ENCODE assay signal across 8 mouse cellular contexts in genomic region chr9:21858084-21858483, GRCm38 (mm10). TPM values are rescaled to one million over a fixed set of nuclear protein-coding genes. Genes with fewer than 3 reads are reported as not detected.
A peak's percentile ranks its signal among the peaks of the same experiment; 100 is the strongest.
DNase-seq lines count a peak whose midpoint lies in the region; ATAC-seq and TF ChIP-seq lines count a peak whose summit lies in the region.

No protein-coding gene starts in this region.

- peak; percentile 48 for DNase-seq in 3134 (ENCODE audit: extremely low read depth, insufficient read length, low spot score)
- peak; percentile 50 for DNase-seq in embryonic facial prominence, embryonic 10.5 days (ENCODE audit: low spot score)
- DNase-seq in kidney, adult 11 months: peak; percentile 86
- no peak for DNase-seq in liver, embryonic 14.5 days (ENCODE audit: low read depth in 3 of 3, low spot score in 3 of 3)
- DNase-seq in forebrain, embryonic 11.5 days (ENCODE audit: low spot score): no peak
- no peak for DNase-seq in forebrain, embryonic 10.5 days (ENCODE audit: extremely low spot score, low spot score)

- TF ChIP-seq CTCF in liver, embryonic 14.5 days (IDR thresholded peaks at IDR 0.05; ENCODE audit: low read depth): no peak

- 0 out of 2 replicates have a peak, but pooled peaks have one; percentile 28 for ATAC-seq in liver, embryonic 14.5 days (ENCODE audit: insufficient read depth)
- no peak for ATAC-seq in hindbrain, embryonic 16.5 days
- no peak for ATAC-seq in forebrain, embryonic 11.5 days (replicated peaks; ENCODE audit: low FRiP score)
- no peak for ATAC-seq in CD4-positive, CD25-positive, alpha-beta regulatory T cell, adult 4 months

- no peaks in the 10 kb centered on the region for H3K36me3 ChIP-seq in embryonic facial prominence, embryonic 10.5 days (replicated peaks)
- no peaks in the 10 kb centered on the region for H3K36me3 ChIP-seq in liver, embryonic 14.5 days (replicated peaks; ENCODE audit: control insufficient read depth, insufficient read depth, low read depth)
- no peaks in the 10 kb centered on the region for H3K36me3 ChIP-seq in hindbrain, embryonic 16.5 days (ENCODE audit: control insufficient read depth, insufficient read depth, low read length)
- no peaks in the 10 kb centered on the region for H3K36me3 ChIP-seq in forebrain, embryonic 11.5 days (ENCODE audit: control insufficient read depth, insufficient read depth, low read length)
- no peaks in the 10 kb centered on the region for H3K36me3 ChIP-seq in forebrain, embryonic 10.5 days (replicated peaks)

- H3K4me1 ChIP-seq in embryonic facial prominence, embryonic 10.5 days: peaks cover 11% of the 10 kb centered on the region; the same call in 1 of the 2 replicates
- no peaks in the 10 kb centered on the region for H3K4me1 ChIP-seq in liver, embryonic 14.5 days (replicated peaks; ENCODE audit: control insufficient read depth in 2 of 2, insufficient read depth in 2 of 2, low read length in 1 of 2)
- H3K4me1 ChIP-seq in hindbrain, embryonic 16.5 days (ENCODE audit: control insufficient read depth, insufficient read depth, low read depth, low read length): no peaks in the 10 kb centered on the region
- no peaks in the 10 kb centered on the region for H3K4me1 ChIP-seq in forebrain, embryonic 11.5 days (replicated peaks; ENCODE audit: control insufficient read depth, insufficient read depth, low read length)
- no peaks in the 10 kb centered on the region for H3K4me1 ChIP-seq in forebrain, embryonic 10.5 days

- 41% methylated on average over 6 of the region's 6 CpGs for WGBS in embryonic facial prominence, embryonic 10.5 days
- 35% methylated on average over 6 of the region's 6 CpGs for WGBS in liver, embryonic 14.5 days (ENCODE audit: insufficient replicate concordance)
- WGBS in hindbrain, embryonic 16.5 days: 79% methylated on average over 6 of the region's 6 CpGs
- 74% methylated on average over 6 of the region's 6 CpGs for WGBS in forebrain, embryonic 11.5 days
- WGBS in forebrain, embryonic 10.5 days: 70% methylated on average over 6 of the region's 6 CpGs

- no peak overlapping the region for H3K9ac ChIP-seq in liver, embryonic 14.5 days (replicated peaks)
- H3K9ac ChIP-seq in hindbrain, embryonic 16.5 days (ENCODE audit: low read depth, low read length): no peak overlapping the region
- H3K9ac ChIP-seq in forebrain, embryonic 11.5 days (ENCODE audit: low read length): no peak overlapping the region

- H3K27ac ChIP-seq in embryonic facial prominence, embryonic 10.5 days (replicated peaks): peak overlapping the region; percentile 30; the same call in 1 of the 2 replicates
- no peak overlapping the region for H3K27ac ChIP-seq in liver, embryonic 14.5 days
- no peak overlapping the region for H3K27ac ChIP-seq in hindbrain, embryonic 16.5 days (ENCODE audit: low read depth, low read length)
- no peak overlapping the region for H3K27ac ChIP-seq in forebrain, embryonic 11.5 days (ENCODE audit: low read depth, low read length)
- H3K27ac ChIP-seq in forebrain, embryonic 10.5 days: no peak overlapping the region

- peaks cover 5% of the 10 kb centered on the region; the same call in 1 of the 2 replicates for H3K9me3 ChIP-seq in embryonic facial prominence, embryonic 10.5 days
- H3K9me3 ChIP-seq in liver, embryonic 14.5 days (ENCODE audit: control insufficient read depth, low read length): no peaks in the 10 kb centered on the region
- no peaks in the 10 kb centered on the region; the same call in 1 of the 2 replicates for H3K9me3 ChIP-seq in hindbrain, embryonic 16.5 days (ENCODE audit: control insufficient read depth, low read length)
- no peaks in the 10 kb centered on the region; the same call in 1 of the 2 replicates for H3K9me3 ChIP-seq in forebrain, embryonic 11.5 days (ENCODE audit: control insufficient read depth, low read length)
- H3K9me3 ChIP-seq in forebrain, embryonic 10.5 days: peaks cover 8% of the 10 kb centered on the region; the same call in 1 of the 2 replicates

- H3K27me3 ChIP-seq in embryonic facial prominence, embryonic 10.5 days (replicated peaks; ENCODE audit: low read depth, poor library complexity, severe bottlenecking): no peaks in the 10 kb centered on the region
- no peaks in the 10 kb centered on the region for H3K27me3 ChIP-seq in liver, embryonic 14.5 days (ENCODE audit: control insufficient read depth, insufficient read depth, low read length)
- H3K27me3 ChIP-seq in hindbrain, embryonic 16.5 days (replicated peaks; ENCODE audit: control insufficient read depth, insufficient read depth, low read length): no peaks in the 10 kb centered on the region
- no peaks in the 10 kb centered on the region for H3K27me3 ChIP-seq in forebrain, embryonic 11.5 days (ENCODE audit: control insufficient read depth, insufficient read depth, low read length)
- H3K27me3 ChIP-seq in forebrain, embryonic 10.5 days (ENCODE audit: poor library complexity, severe bottlenecking): no peaks in the 10 kb centered on the region

- no peak overlapping the region for H3K4me2 ChIP-seq in liver, embryonic 14.5 days (ENCODE audit: low read depth)
- no peak overlapping the region for H3K4me2 ChIP-seq in hindbrain, embryonic 16.5 days (ENCODE audit: low read length)
- H3K4me2 ChIP-seq in forebrain, embryonic 11.5 days (ENCODE audit: low read depth, low read length, severe bottlenecking): no peak overlapping the region

- H3K4me3 ChIP-seq in embryonic facial prominence, embryonic 10.5 days: no peak overlapping the region
- no peak overlapping the region for H3K4me3 ChIP-seq in liver, embryonic 14.5 days (ENCODE audit: insufficient read depth in 1 of 2, low read depth in 2 of 2, low read length in 2 of 2)
- H3K4me3 ChIP-seq in hindbrain, embryonic 16.5 days (ENCODE audit: low read length): no peak overlapping the region
- no peak overlapping the region for H3K4me3 ChIP-seq in forebrain, embryonic 11.5 days (ENCODE audit: low read depth, low read length)
- no peak overlapping the region for H3K4me3 ChIP-seq in forebrain, embryonic 10.5 days

- no peak for TF ChIP-seq EP300 in liver, embryonic 14.5 days (IDR thresholded peaks at IDR 0.05; ENCODE audit: low read depth)

RNA-seq across cellular contexts. Expression of gene Dock6, which starts 5.6 kb away (rescaled TPM):
- polyA plus RNA-seq in embryonic facial prominence, embryonic 10.5 days (2016; fragmentation: Nextera tagmentation; extraction: Ambion mirVana): 27.2 and 28.0 TPM in 2 replicates
- polyA plus RNA-seq in liver, embryonic 14.5 days (2012; rRNA removed): 6.7 and 9.0 TPM in 2 replicates
- polyA plus RNA-seq in liver, embryonic 14.5 days (2014; fragmentation: Nextera tagmentation; extraction: Ambion mirVana): 2.1 and 3.4 TPM in 2 replicates
- 16.0 and 17.3 TPM in 2 replicates for polyA plus RNA-seq in hindbrain, embryonic 16.5 days (2015; fragmentation: Nextera tagmentation; extraction: Ambion mirVana)
- 25.5 and 27.5 TPM in 2 replicates for polyA plus RNA-seq in forebrain, embryonic 11.5 days (2014; fragmentation: Nextera tagmentation; extraction: Ambion mirVana)
- polyA plus RNA-seq in CD4-positive, CD25-positive, alpha-beta regulatory T cell, adult 4 months (2017; shearing (Covaris generic)): 1 to 10 TPM in 1 of 2 experiments, under 1 TPM in 1; 0.61 to 1.4 TPM
- 24.2 and 24.7 TPM in 2 replicates for polyA plus RNA-seq in forebrain, embryonic 10.5 days (2016; fragmentation: Nextera tagmentation; extraction: Ambion mirVana)

RNA-seq across cellular contexts. Expression of gene Angptl8, which starts 22.8 kb away (rescaled TPM):
- polyA plus RNA-seq in embryonic facial prominence, embryonic 10.5 days (2016; fragmentation: Nextera tagmentation; extraction: Ambion mirVana): 0.48 and 0.52 TPM in 2 replicates
- 20.4 and 26.8 TPM in 2 replicates for polyA plus RNA-seq in liver, embryonic 14.5 days (2012; rRNA removed)
- 19.6 and 20.3 TPM in 2 replicates for polyA plus RNA-seq in liver, embryonic 14.5 days (2014; fragmentation: Nextera tagmentation; extraction: Ambion mirVana)
- 0.25 and 0.66 TPM in 2 replicates for polyA plus RNA-seq in hindbrain, embryonic 16.5 days (2015; fragmentation: Nextera tagmentation; extraction: Ambion mirVana)
- polyA plus RNA-seq in forebrain, embryonic 11.5 days (2014; fragmentation: Nextera tagmentation; extraction: Ambion mirVana): 0.60 TPM in 1 of 2 replicates, not detected in the other
- not detected for polyA plus RNA-seq in CD4-positive, CD25-positive, alpha-beta regulatory T cell, adult 4 months (2017; shearing (Covaris generic))
- 0.62 and 0.94 TPM in 2 replicates for polyA plus RNA-seq in forebrain, embryonic 10.5 days (2016; fragmentation: Nextera tagmentation; extraction: Ambion mirVana)

RNA-seq across cellular contexts. Expression of gene Kank2, which starts 59.5 kb away (rescaled TPM):
- 15.3 and 17.8 TPM in 2 replicates for polyA plus RNA-seq in embryonic facial prominence, embryonic 10.5 days (2016; fragmentation: Nextera tagmentation; extraction: Ambion mirVana)
- polyA plus RNA-seq in liver, embryonic 14.5 days (2012; rRNA removed): 3.9 and 4.2 TPM in 2 replicates
- polyA plus RNA-seq in liver, embryonic 14.5 days (2014; fragmentation: Nextera tagmentation; extraction: Ambion mirVana): 1.2 and 1.4 TPM in 2 replicates
- 3.9 and 4.7 TPM in 2 replicates for polyA plus RNA-seq in hindbrain, embryonic 16.5 days (2015; fragmentation: Nextera tagmentation; extraction: Ambion mirVana)
- 5.1 and 5.9 TPM in 2 replicates for polyA plus RNA-seq in forebrain, embryonic 11.5 days (2014; fragmentation: Nextera tagmentation; extraction: Ambion mirVana)
- polyA plus RNA-seq in CD4-positive, CD25-positive, alpha-beta regulatory T cell, adult 4 months (2017; shearing (Covaris generic)): not detected
- polyA plus RNA-seq in forebrain, embryonic 10.5 days (2016; fragmentation: Nextera tagmentation; extraction: Ambion mirVana): 8.6 and 8.9 TPM in 2 replicates

RNA-seq across cellular contexts. Expression of gene Rab3d, which starts 59.9 kb away (rescaled TPM):
- 5.4 and 6.9 TPM in 2 replicates for polyA plus RNA-seq in embryonic facial prominence, embryonic 10.5 days (2016; fragmentation: Nextera tagmentation; extraction: Ambion mirVana)
- 6.7 and 10.3 TPM in 2 replicates for polyA plus RNA-seq in liver, embryonic 14.5 days (2012; rRNA removed)
- 6.4 and 6.5 TPM in 2 replicates for polyA plus RNA-seq in liver, embryonic 14.5 days (2014; fragmentation: Nextera tagmentation; extraction: Ambion mirVana)
- polyA plus RNA-seq in hindbrain, embryonic 16.5 days (2015; fragmentation: Nextera tagmentation; extraction: Ambion mirVana): 23.6 and 24.3 TPM in 2 replicates
- 7.5 and 8.7 TPM in 2 replicates for polyA plus RNA-seq in forebrain, embryonic 11.5 days (2014; fragmentation: Nextera tagmentation; extraction: Ambion mirVana)
- polyA plus RNA-seq in CD4-positive, CD25-positive, alpha-beta regulatory T cell, adult 4 months (2017; shearing (Covaris generic)): 10 to 100 TPM in 1 of 2 experiments, 1 to 10 TPM in 1; 8.4 to 11.3 TPM
- polyA plus RNA-seq in forebrain, embryonic 10.5 days (2016; fragmentation: Nextera tagmentation; extraction: Ambion mirVana): 5.1 and 5.3 TPM in 2 replicates

Comparison
In these comparisons a context has a peak if more than half of its experiments do, and no peak if none do; other contexts are left out.
1. DNase-seq: peak in 3134 (single experiment), embryonic facial prominence, embryonic 10.5 days (single experiment) and kidney, adult 11 months (single experiment); none in liver, embryonic 14.5 days (0 of 3), forebrain, embryonic 11.5 days (single experiment) and forebrain, embryonic 10.5 days (single experiment).
2. RNA of gene Angptl8, which starts 22.8 kb away (polyA plus RNA-seq): 19.6 to 26.8 TPM in liver, embryonic 14.5 days; 0.62 to 0.94 TPM in forebrain, embryonic 10.5 days, 0.25 to 0.66 TPM in hindbrain, embryonic 16.5 days, 0.60 TPM in forebrain, embryonic 11.5 days, 0.48 to 0.52 TPM in embryonic facial prominence, embryonic 10.5 days and not detected in CD4-positive, CD25-positive, alpha-beta regulatory T cell, adult 4 months; every median in the first group is over 10 times any median in the second.